Mouse (Mus musculus) kidney, adult 2 months (tissue): ENCODE results near the gene Mzt1. TPM values are rescaled to one million over a fixed set of nuclear protein-coding genes. Genes with fewer than 3 reads are reported as not detected.
"Not testable (repeated sequence)": the region's sequence is repeated elsewhere in the genome, so short reads cannot be mapped to it uniquely, and the experiment has no call there.

Experiments used
- DNase-seq: peaks from one replicate; pipeline ENCODE4 v3.0.0; 2021
- H3K27ac ChIP-seq: fragments of 200-500 bp; 2 replicates; pipeline ENCODE4 v1.5.1; 2012; ENCODE audit warnings: low read depth, low read length, control low read depth, inconsistent platforms; ENCODE audit not compliant: insufficient read depth
- H3K27me3 ChIP-seq: fragments of 200-500 bp; replicated peaks from 2 replicates; pipeline ENCODE4 v1.6.1; 2012; ENCODE audit warnings: mild to moderate bottlenecking, moderate library complexity, low read length, inconsistent platforms; ENCODE audit not compliant: control insufficient read depth, insufficient read depth
- H3K36me3 ChIP-seq: fragments of 200-500 bp; 2 replicates; pipeline ENCODE4 v1.6.1; 2012; ENCODE audit warnings: mild to moderate bottlenecking, moderate library complexity, low read length, inconsistent platforms; ENCODE audit not compliant: control insufficient read depth, insufficient read depth
- H3K4me1 ChIP-seq: fragments of 200-500 bp; 2 replicates; pipeline ENCODE4 v1.6.1; 2011; ENCODE audit warnings: low read length; ENCODE audit not compliant: control insufficient read depth, insufficient read depth
- H3K4me3 ChIP-seq: fragments of 200-500 bp; 2 replicates; pipeline ENCODE4 v1.5.1; 2011; ENCODE audit warnings: mild to moderate bottlenecking, low read depth, low read length, control low read depth; ENCODE audit not compliant: insufficient read depth
- CTCF ChIP-seq: fragments of 200-500 bp; conservative IDR thresholded peaks from 2 replicates; pipeline ENCODE4 v1.5.1; 2011; ENCODE audit warnings: low read depth, mild to moderate bottlenecking, control low read depth, low read length, moderate library complexity, mixed read lengths; ENCODE audit not compliant: insufficient read depth, insufficient read length
- POLR2A ChIP-seq: fragments of 200-500 bp; IDR thresholded peaks from one replicate; pipeline ENCODE4 v1.6.1; 2011; ENCODE audit warnings: low read depth, low read length, control low read depth
- WGBS: fragments of 180-500 bp; shearing (Covaris S2); methylation state at CpG from one replicate; pipeline ENCODE4 v1.1.7; 2018; 5-methylcytosine and 5-hydroxymethylcytosine counted together
- polyA plus RNA-seq: library from polyadenylated mRNA; depleted of rRNA; stranded (reverse); fragments of >200 nt; gene quantifications from 2 replicates; pipeline ENCODE4 v1.2.3, GENCODE M21; 2012

Gene Mzt1
- polyA plus RNA-seq, 1 experiment: 16.5 TPM

DNA sequence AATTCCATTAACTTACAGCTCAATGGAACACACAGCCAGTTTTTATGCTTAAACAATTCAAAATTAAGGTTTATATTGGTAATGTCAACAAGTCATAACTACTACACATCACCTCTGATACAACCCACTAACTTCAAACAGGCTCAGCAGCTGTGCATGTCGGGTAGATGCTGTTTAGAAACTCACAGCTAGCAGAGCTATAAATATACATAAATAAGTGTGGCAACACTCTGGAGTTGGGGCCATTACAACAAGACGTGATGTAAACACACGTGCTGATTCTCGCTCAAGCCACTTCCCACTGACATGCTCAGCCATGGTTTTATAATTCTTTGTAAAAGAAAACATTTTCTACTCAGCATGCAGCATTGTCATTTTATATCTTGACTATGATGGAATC lies 9.9 kb downstream of the Mzt1 start:
- DNase-seq: no peak
- Histone ChIP-seq H3K27me3 (no peaks in the 10 kb centered on the region), H3K27ac (no peak overlapping the region), H3K4me3 (no peak overlapping the region), H3K4me1 (no peaks in the 10 kb centered on the region), H3K36me3 (no peaks in the 10 kb centered on the region)
- TF ChIP-seq POLR2A (no peak), CTCF (no peak)
- WGBS: 76% methylated on average over 4 of the region's 4 CpGs

DNA sequence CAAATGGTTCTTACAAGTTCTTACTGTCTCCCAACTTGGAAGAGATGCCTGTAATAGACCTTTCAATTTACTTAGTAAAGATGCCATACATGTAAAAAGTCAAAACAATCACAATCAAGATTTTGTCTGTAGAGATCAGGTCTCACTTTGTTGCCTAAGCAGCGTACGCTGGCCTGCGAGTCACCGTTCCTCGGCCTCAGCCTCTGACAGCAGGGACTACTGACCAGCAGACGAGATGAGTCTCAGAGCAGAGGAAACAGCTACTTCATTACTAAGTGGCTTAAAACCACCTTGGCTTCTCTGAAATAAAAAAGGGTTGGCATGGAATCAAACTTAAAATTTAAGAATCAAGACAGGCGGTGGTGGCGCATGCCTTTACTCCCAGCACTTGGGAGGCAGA lies 11.1 kb downstream of the Mzt1 start:
- H3K27me3 ChIP-seq, H3K4me1 ChIP-seq, H3K4me3 ChIP-seq, DNase-seq, H3K27ac ChIP-seq, H3K36me3 ChIP-seq: not testable (repeated sequence)
- 94% methylated on average over 8 of the region's 8 CpGs for WGBS

DNA sequence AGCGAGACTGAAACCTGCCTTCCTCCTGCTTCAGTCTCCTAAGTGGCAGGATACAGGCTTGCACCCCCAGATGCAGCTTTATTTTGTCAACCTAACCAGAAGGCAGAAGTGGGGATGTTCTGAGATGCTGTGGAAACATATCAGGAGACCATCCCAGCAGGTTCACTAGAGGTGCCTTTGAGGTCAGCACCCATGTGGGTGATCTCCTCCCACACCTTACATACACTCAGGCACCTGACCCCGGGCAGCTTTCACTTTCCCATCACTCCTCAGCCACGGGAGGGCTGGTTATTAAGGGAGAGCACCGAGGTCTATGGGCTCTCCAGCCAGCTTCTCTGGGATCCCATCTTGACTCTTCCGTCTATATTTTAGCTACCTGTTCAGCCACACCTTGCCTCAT lies 13.3 kb downstream of the Mzt1 start:
- Histone ChIP-seq H3K27ac (no peak overlapping the region), H3K36me3 (no peaks in the 10 kb centered on the region), H3K4me1 (no peaks in the 10 kb centered on the region), H3K4me3 (no peak overlapping the region), H3K27me3 (no peaks in the 10 kb centered on the region)
- WGBS: 77% methylated on average over 5 of the region's 5 CpGs
- TF ChIP-seq POLR2A: no peak
- no peak for TF ChIP-seq CTCF
- no peak for DNase-seq

DNA sequence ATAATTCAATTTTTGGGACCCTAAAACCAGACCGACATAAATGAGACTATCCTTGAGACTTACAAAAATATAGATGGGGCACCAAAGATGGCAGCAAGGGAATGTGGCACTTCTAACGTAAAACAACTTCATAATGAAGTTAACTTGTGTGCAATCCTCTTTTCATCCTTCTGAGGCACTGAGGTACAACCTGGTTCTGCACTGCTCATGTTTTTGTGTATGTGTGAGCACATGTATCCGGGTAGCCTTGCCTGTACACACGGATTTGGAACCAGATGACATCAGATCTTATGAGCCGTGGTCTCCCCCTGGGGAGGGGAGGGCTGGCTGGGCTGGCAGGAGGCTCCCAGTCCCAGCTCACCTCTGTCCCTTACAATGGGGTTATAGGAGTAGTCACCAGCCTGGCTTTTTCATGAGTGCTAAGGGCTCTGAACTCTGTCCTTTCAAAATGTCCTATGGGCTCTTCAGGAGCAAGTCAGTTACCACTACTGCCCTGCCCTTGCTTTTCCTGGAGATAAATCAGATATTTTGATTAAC lies 14.5 kb downstream of the Mzt1 start:
- 85% methylated on average over 5 of the region's 5 CpGs for WGBS
- no peaks in the 10 kb centered on the region for H3K4me1 ChIP-seq
- no peak for TF ChIP-seq POLR2A
- TF ChIP-seq CTCF: no peak
- no peak for DNase-seq
- no peak overlapping the region for H3K4me3 ChIP-seq
- no peaks in the 10 kb centered on the region for H3K27me3 ChIP-seq
- H3K27ac ChIP-seq: no peak overlapping the region
- no peaks in the 10 kb centered on the region for H3K36me3 ChIP-seq

DNA sequence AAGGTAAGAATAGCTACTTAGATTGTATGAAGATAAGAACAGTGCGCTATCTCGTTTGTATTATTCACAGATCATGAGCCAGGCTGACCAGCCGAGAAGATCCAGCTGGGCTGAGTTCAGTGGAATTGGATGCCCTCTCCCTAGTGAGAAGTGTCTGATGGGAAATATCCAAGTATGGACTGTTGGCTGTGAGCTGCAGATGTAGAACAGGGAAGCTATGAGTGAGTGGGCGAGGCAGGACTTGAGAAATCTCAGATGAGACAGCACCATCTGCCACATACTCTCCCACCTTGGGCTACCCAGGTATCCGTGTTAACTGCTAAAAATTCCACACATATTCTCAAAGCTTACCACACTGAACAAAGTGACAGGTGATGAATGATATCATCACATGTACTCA lies 15.9 kb downstream of the Mzt1 start:
- no peak overlapping the region for H3K4me3 ChIP-seq

DNA sequence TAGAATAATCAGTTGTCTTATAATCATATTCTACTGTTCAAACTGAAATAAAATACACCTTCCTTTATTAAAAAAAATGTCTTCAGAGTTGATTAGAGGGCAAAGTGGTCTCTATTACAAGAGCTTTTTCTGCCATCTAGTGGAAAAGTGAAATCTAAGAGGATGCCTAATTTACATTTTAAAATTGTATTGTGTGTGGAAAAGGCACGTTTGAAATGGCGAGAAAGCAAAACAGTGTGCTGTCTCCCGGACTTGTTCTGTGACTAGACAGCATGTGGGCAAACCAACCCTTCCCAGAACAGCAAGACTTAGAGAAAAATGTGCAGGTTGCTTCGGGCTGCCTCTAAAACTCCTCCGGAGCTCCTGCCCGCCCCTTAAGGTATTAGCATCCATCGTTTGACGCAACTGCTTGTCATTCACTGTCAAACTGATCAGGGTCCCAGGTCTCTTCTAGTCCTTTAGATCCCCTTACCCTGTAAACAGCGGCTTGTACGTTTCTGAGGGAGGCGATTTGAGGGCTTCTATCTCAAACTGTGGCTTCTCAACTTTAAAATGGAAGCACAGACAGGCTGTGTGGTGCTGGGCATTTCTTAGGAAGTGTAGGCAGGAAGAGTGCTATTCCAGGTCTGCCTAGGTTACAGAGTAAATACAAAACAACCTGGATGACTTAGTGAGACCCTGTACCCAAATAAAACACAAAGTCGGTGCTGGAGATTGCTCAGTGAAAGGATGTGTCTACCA lies 23.4 kb downstream of the Mzt1 start:
- H3K27ac ChIP-seq: no peak overlapping the region
- TF ChIP-seq CTCF (no peak), POLR2A (no peak)
- 38% methylated on average over 12 of the region's 12 CpGs for WGBS
- no peaks in the 10 kb centered on the region for H3K4me1 ChIP-seq
- H3K27me3 ChIP-seq: no peaks in the 10 kb centered on the region
- H3K4me3 ChIP-seq: no peak overlapping the region
- no peaks in the 10 kb centered on the region for H3K36me3 ChIP-seq
- no peak for DNase-seq

More for the DNA sequence above, 15.9 kb downstream of the Mzt1 start:
- no peak for DNase-seq
- Histone ChIP-seq H3K4me1 (no peaks in the 10 kb centered on the region), H3K36me3 (no peaks in the 10 kb centered on the region), H3K27ac (no peak overlapping the region), H3K27me3 (no peaks in the 10 kb centered on the region)
- WGBS: 66% methylated on average over 5 of the region's 5 CpGs
- no peak for TF ChIP-seq CTCF
- no peak for TF ChIP-seq POLR2A

DNA sequence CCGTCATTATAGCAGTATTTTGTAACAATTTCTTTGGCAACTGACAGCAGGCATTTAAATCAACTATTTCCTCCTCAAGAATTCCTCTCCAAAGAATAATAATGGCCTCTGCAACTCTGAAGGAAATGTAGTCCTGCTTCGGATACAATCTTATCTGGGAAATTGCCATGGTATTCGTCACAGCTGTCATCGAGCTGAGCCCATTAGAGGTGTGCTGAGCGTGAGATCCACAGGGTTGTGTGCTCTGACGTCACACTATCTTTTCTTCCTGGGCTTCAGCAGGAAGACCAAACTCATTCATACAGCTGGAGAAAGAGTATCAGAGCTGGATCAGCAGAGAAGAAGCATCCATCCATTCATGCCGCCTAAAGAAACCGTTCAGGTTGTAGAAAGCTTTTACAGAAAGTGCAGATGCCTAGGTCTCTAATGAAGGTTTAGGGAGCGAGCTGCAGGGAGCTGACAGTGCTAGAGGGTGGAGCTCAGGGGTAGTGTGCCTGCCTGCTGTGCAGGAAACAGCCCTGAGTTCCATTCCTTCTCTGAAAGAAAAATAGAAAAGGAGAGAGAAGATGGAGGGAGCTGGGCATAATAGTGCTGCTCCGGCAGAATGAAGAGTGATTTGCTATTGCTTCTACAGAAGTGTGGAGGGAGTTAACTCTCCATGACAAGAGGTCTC lies 26.7 kb downstream of the Mzt1 start:
- Histone ChIP-seq H3K27ac (no peak overlapping the region), H3K4me1 (no peaks in the 10 kb centered on the region), H3K36me3 (no peaks in the 10 kb centered on the region), H3K27me3 (no peaks in the 10 kb centered on the region), H3K4me3 (no peak overlapping the region)
- 55% methylated on average over 10 of the region's 10 CpGs for WGBS
- TF ChIP-seq POLR2A: no peak
- no peak for TF ChIP-seq CTCF
- peak; percentile 4 for DNase-seq
